ENCODE assay signal across 8 mouse cellular contexts in genomic region chr15:89195690-89196312, GRCm38 (mm10). TPM values are rescaled to one million over a fixed set of nuclear protein-coding genes. Genes with fewer than 3 reads are reported as not detected.
DNase-seq lines count a peak whose midpoint lies in the region; ATAC-seq lines count a peak whose summit lies in the region.

No protein-coding gene starts in this region.

- peaks cover 21% of the 10 kb centered on the region for H3K4me1 ChIP-seq in hindbrain, embryonic 15.5 days (replicated peaks)
- H3K4me1 ChIP-seq in megakaryocyte, embryonic 14.5 days = peaks cover 26% of the 10 kb centered on the region

- WGBS in hindbrain, embryonic 15.5 days = under 1% methylated on average over 25 of the region's 25 CpGs

- peak overlapping the region; percentile 99 for H3K27ac ChIP-seq in hindbrain, embryonic 15.5 days (replicated peaks)

- H3K4me3 ChIP-seq in hindbrain, embryonic 15.5 days = peak overlapping the region; percentile 94
- H3K4me3 ChIP-seq in megakaryocyte, embryonic 14.5 days (replicated peaks) = peak overlapping the region; percentile 99

- H3K36me3 ChIP-seq in hindbrain, embryonic 15.5 days = 0 out of 2 replicates have a peak, but pooled peaks cover 2% of the 10 kb centered on the region
- peaks cover 3% of the 10 kb centered on the region for H3K36me3 ChIP-seq in megakaryocyte, embryonic 14.5 days (replicated peaks; ENCODE audit: low read length)

- H3K4me2 ChIP-seq in hindbrain, embryonic 15.5 days = peak overlapping the region; percentile 72

- no peaks in the 10 kb centered on the region for H3K9me3 ChIP-seq in hindbrain, embryonic 15.5 days
- no peaks in the 10 kb centered on the region for H3K9me3 ChIP-seq in megakaryocyte, embryonic 14.5 days

- H3K9ac ChIP-seq in hindbrain, embryonic 15.5 days = peak overlapping the region; percentile 99

- peak; percentile 93 for ATAC-seq in hindbrain, embryonic 15.5 days (ENCODE audit: low FRiP score, low read depth)

- DNase-seq in T-cell, adult 2 months (ENCODE audit: low spot score) = peak; percentile 80
- peak; percentile 90 to 94 for DNase-seq in cerebellum, postnatal 25 days
- peak; percentile 84 to 92 for DNase-seq in frontal cortex, postnatal 36 days (ENCODE audit: low spot score in 2 of 2)
- DNase-seq in left cerebral cortex, adult 8-10 months (ENCODE audit: low spot score in 2 of 2) = peak; percentile 82 to 85
- DNase-seq in right cerebral cortex, postnatal 14 days = peak; percentile 94
- DNase-seq in urinary bladder, postnatal 25 days (ENCODE audit: low spot score) = peak; percentile 91

- no peaks in the 10 kb centered on the region for H3K27me3 ChIP-seq in hindbrain, embryonic 15.5 days
- H3K27me3 ChIP-seq in megakaryocyte, embryonic 14.5 days (replicated peaks) = no peaks in the 10 kb centered on the region

RNA-seq across cellular contexts. Expression of gene Dennd6b, which starts 0.5 kb away (rescaled TPM):
- 80.4 and 93.7 TPM in 2 replicates for polyA plus RNA-seq in hindbrain, embryonic 15.5 days (2015; fragmentation: Nextera tagmentation; extraction: Ambion mirVana)
- 10 to 100 TPM; 46.2 to 59.3 (median 50.7) TPM for total RNA-seq in left cerebral cortex, adult 8-10 months (2022)
- 3.6 and 10.0 TPM in 2 replicates for polyA plus RNA-seq in megakaryocyte, embryonic 14.5 days (2012; ENCODE audit: insufficient read depth, low replicate concordance)

RNA-seq across cellular contexts. Expression of gene Plxnb2, which starts 15.2 kb away (rescaled TPM):
- polyA plus RNA-seq in hindbrain, embryonic 15.5 days (2015; fragmentation: Nextera tagmentation; extraction: Ambion mirVana) = 90.7 and 105 TPM in 2 replicates
- total RNA-seq in left cerebral cortex, adult 8-10 months (2022) = 10 to 100 TPM; 42.6 to 60.9 (median 54.8) TPM
- 71.6 and 100 TPM in 2 replicates for polyA plus RNA-seq in megakaryocyte, embryonic 14.5 days (2012; ENCODE audit: insufficient read depth, low replicate concordance)

RNA-seq across cellular contexts. Expression of gene Ppp6r2, which starts 15.6 kb away (rescaled TPM):
- 71.3 and 73.4 TPM in 2 replicates for polyA plus RNA-seq in hindbrain, embryonic 15.5 days (2015; fragmentation: Nextera tagmentation; extraction: Ambion mirVana)
- 100 to 1,000 TPM; 150 to 165 (median 161) TPM for total RNA-seq in left cerebral cortex, adult 8-10 months (2022)
- polyA plus RNA-seq in megakaryocyte, embryonic 14.5 days (2012; ENCODE audit: insufficient read depth, low replicate concordance) = 20.7 and 31.2 TPM in 2 replicates

RNA-seq across cellular contexts. Expression of gene Mapk11, which starts 46.4 kb away (rescaled TPM):
- 27.3 and 28.3 TPM in 2 replicates for polyA plus RNA-seq in hindbrain, embryonic 15.5 days (2015; fragmentation: Nextera tagmentation; extraction: Ambion mirVana)
- 10 to 100 TPM; 35.8 to 40.9 (median 39.4) TPM for total RNA-seq in left cerebral cortex, adult 8-10 months (2022)
- polyA plus RNA-seq in megakaryocyte, embryonic 14.5 days (2012; ENCODE audit: insufficient read depth, low replicate concordance) = 0.29 TPM in 1 of 2 replicates, not detected in the other

RNA-seq across cellular contexts. Expression of gene Mapk12, which starts 55.3 kb away (rescaled TPM):
- 4.2 and 4.6 TPM in 2 replicates for polyA plus RNA-seq in hindbrain, embryonic 15.5 days (2015; fragmentation: Nextera tagmentation; extraction: Ambion mirVana)
- 10 to 100 TPM in 2 of 4 experiments, 1 to 10 TPM in 2; 9.5 to 10.6 (median 10.1) TPM for total RNA-seq in left cerebral cortex, adult 8-10 months (2022)
- polyA plus RNA-seq in megakaryocyte, embryonic 14.5 days (2012; ENCODE audit: insufficient read depth, low replicate concordance) = not detected in 2 replicates

Comparison
In these comparisons a context has a peak if more than half of its experiments do, and no peak if none do; other contexts are left out.
1. Peak in every context shown above with its lines: DNase-seq, ATAC-seq, H3K4me3 ChIP-seq and H3K27ac ChIP-seq.